Mouse (Mus musculus) mature B cell (primary cell): ENCODE results near the gene Cisd3.

Experiments used
- in situ Hi-C: fragments of 300-500 bp; cut with MboI; formaldehyde crosslinking; loops from 2 replicates; pipeline ENCODE4 v1.14.3; 2019

The Cisd3 gene

GRCm38 (mm10) chr11:97662893-97663527, 22.6 kb upstream of the Cisd3 start, which contains the start of gene Mllt6:
Mllt6 (plus strand) TSS chr11:97663414.
- in situ Hi-C loops: no loop called here

GRCm38 (mm10) chr11:97663528-97664338, 21.9 kb upstream of the Cisd3 start:
- in situ Hi-C loops: no loop called here

- in situ Hi-C loops: no loop called here
Observed at GRCm38 (mm10) chr11:97664339-97664665, 21.3 kb upstream of the Cisd3 start.

GRCm38 (mm10) chr11:97664771-97665240, 20.8 kb upstream of the Cisd3 start:
- in situ Hi-C loops: no loop called here

- in situ Hi-C loops: no loop called here
Observed at GRCm38 (mm10) chr11:97665431-97665830, 20.2 kb upstream of the Cisd3 start.

- in situ Hi-C loops: no loop called here
Observed at GRCm38 (mm10) chr11:97666221-97666620, 19.4 kb upstream of the Cisd3 start.

GRCm38 (mm10) chr11:97666794-97667193, 18.8 kb upstream of the Cisd3 start:
- in situ Hi-C loops: no loop called here

GRCm38 (mm10) chr11:97668160-97668559, 17.5 kb upstream of the Cisd3 start:
- in situ Hi-C loops: no loop called here

- in situ Hi-C loops: no loop called here
Observed at GRCm38 (mm10) chr11:97669268-97669667, 16.4 kb upstream of the Cisd3 start.

GRCm38 (mm10) chr11:97669829-97670228, 15.8 kb upstream of the Cisd3 start:
- in situ Hi-C loops: no loop called here

GRCm38 (mm10) chr11:97670234-97671176, 15.1 kb upstream of the Cisd3 start:
- in situ Hi-C loops: no loop called here

- in situ Hi-C loops: no loop called here
Observed at GRCm38 (mm10) chr11:97671177-97671527, 14.5 kb upstream of the Cisd3 start.

GRCm38 (mm10) chr11:97673148-97673547, 12.5 kb upstream of the Cisd3 start:
- in situ Hi-C loops: no loop called here

- in situ Hi-C loops: no loop called here
Observed at GRCm38 (mm10) chr11:97676050-97676754, 9.4 kb upstream of the Cisd3 start.

- in situ Hi-C loops: no loop called here
Observed at GRCm38 (mm10) chr11:97677381-97677780, 8.2 kb upstream of the Cisd3 start.

- in situ Hi-C loops: no loop called here
Observed at GRCm38 (mm10) chr11:97677842-97678241, 7.8 kb upstream of the Cisd3 start.

GRCm38 (mm10) chr11:97678301-97678700, 7.3 kb upstream of the Cisd3 start:
- in situ Hi-C loops: no loop called here

GRCm38 (mm10) chr11:97680430-97680829, 5.2 kb upstream of the Cisd3 start:
- in situ Hi-C loops: loop anchor here (5.0 kb wide), 1 partner anchor 33 kb away; no protein-coding TSS in a partner anchor

GRCm38 (mm10) chr11:97682504-97683055, 3.0 kb upstream of the Cisd3 start:
- in situ Hi-C loops: loop anchor here (5.0 kb wide), 1 partner anchor 35 kb away; no protein-coding TSS in a partner anchor

GRCm38 (mm10) chr11:97684063-97684680, 1.5 kb upstream of the Cisd3 start:
- in situ Hi-C loops: loop anchor here (5.0 kb wide), 1 partner anchor 37 kb away; no protein-coding TSS in a partner anchor

- in situ Hi-C loops: loop anchor here (5.0 kb wide), 1 partner anchor 37 kb away; no protein-coding TSS in a partner anchor
Observed at GRCm38 (mm10) chr11:97684766-97685165, 860 bp upstream of the Cisd3 start.
